Mouse (Mus musculus): ENCODE results near the gene Il1r1. TPM values are rescaled to one million over a fixed set of nuclear protein-coding genes. Genes with fewer than 3 reads are reported as not detected.

Gene Il1r1
- polyA plus RNA-seq, 1 experiment from 2014 or later = 9.2 TPM

DNA sequence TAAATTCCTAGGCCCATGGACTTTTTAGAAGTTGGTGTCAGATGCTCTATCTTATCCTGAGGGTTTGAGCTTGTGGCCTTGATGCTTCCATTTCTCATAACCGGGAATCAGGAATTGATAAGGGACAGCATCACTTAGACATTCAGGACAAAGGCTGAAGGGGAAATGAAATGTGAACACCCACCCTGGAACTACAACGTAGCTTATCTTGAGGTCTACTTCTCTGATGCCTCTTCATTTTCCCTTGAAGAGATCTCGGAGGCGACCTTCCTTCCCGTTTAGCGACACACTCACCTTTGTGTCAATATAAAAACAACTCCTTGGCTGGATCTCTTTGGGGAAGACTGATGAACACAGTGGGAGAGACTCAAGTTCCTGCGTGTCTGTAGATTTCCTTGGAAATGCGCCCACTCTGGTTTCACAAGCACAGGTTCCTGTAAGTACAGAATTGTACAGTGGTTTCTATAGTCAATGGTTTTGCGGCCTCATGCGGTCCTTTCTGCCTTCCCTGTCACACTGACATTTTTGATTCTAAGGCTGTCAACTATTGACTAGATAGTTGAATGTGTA is 46.7 kb downstream of the Il1r1 start:
- H3K4me1 ChIP-seq (replicated peaks) = peaks cover 22% of the 10 kb centered on the region
- ATAC-seq (ENCODE audit: low read depth) = no peak
- H3K27me3 ChIP-seq = peaks cover 20% of the 10 kb centered on the region
- no peaks in the 10 kb centered on the region for H3K36me3 ChIP-seq
- H3K9ac ChIP-seq = no peak overlapping the region
- DNase-seq = no peak
- H3K4me2 ChIP-seq = no peak overlapping the region
- H3K27ac ChIP-seq = no peak overlapping the region
- no peaks in the 10 kb centered on the region for H3K9me3 ChIP-seq (replicated peaks)
- WGBS (ENCODE audit: insufficient replicate concordance) = 59% methylated on average over 10 of the region's 10 CpGs
- no peak overlapping the region for H3K4me3 ChIP-seq (replicated peaks)

GRCm38 (mm10) chr1:40272204-40272603 is 47.3 kb downstream of the Il1r1 start:
- no peak for DNase-seq
- no peaks in the 10 kb centered on the region for H3K9me3 ChIP-seq (replicated peaks)
- 62% methylated on average over 3 of the region's 3 CpGs for WGBS (ENCODE audit: insufficient replicate concordance)
- no peak overlapping the region for H3K4me3 ChIP-seq (replicated peaks)
- no peak overlapping the region for H3K27ac ChIP-seq
- no peak overlapping the region for H3K9ac ChIP-seq
- no peak overlapping the region for H3K4me2 ChIP-seq
- no peak for ATAC-seq (ENCODE audit: low read depth)
- H3K27me3 ChIP-seq = 0 out of 2 replicates have a peak, but pooled peaks cover 14% of the 10 kb centered on the region
- no peaks in the 10 kb centered on the region; the same call in 1 of the 2 replicates for H3K36me3 ChIP-seq
- peaks cover 23% of the 10 kb centered on the region for H3K4me1 ChIP-seq (replicated peaks)

GRCm38 (mm10) chr1:40273491-40273890 is 48.6 kb downstream of the Il1r1 start:
- no peak for DNase-seq
- Histone ChIP-seq H3K4me1 (replicated peaks) (peaks cover 36% of the 10 kb centered on the region), H3K27ac (no peak overlapping the region), H3K36me3 (no peaks in the 10 kb centered on the region; the same call in 1 of the 2 replicates), H3K4me2 (no peak overlapping the region), H3K27me3 (0 out of 2 replicates have a peak, but pooled peaks cover 5% of the 10 kb centered on the region), H3K4me3 (replicated peaks) (no peak overlapping the region), H3K9me3 (replicated peaks) (no peaks in the 10 kb centered on the region), H3K9ac (no peak overlapping the region)
- WGBS (ENCODE audit: insufficient replicate concordance) = 67% methylated on average over 1 of the region's 1 CpGs
- no peak for ATAC-seq (ENCODE audit: low read depth)

GRCm38 (mm10) chr1:40275285-40276013 is 50.6 kb downstream of the Il1r1 start:
- H3K4me1 ChIP-seq (replicated peaks) = peaks cover 36% of the 10 kb centered on the region
- H3K9me3 ChIP-seq (replicated peaks) = no peaks in the 10 kb centered on the region
- H3K4me3 ChIP-seq (replicated peaks) = no peak overlapping the region
- ATAC-seq (ENCODE audit: low read depth) (no peak), DNase-seq (no peak)
- no peak overlapping the region for H3K9ac ChIP-seq
- H3K4me2 ChIP-seq = no peak overlapping the region
- H3K27ac ChIP-seq = no peak overlapping the region
- H3K36me3 ChIP-seq = peaks cover 5% of the 10 kb centered on the region
- 59% methylated on average over 10 of the region's 10 CpGs for WGBS (ENCODE audit: insufficient replicate concordance)
- H3K27me3 ChIP-seq = 0 out of 2 replicates have a peak, but pooled peaks cover under 1% of the 10 kb centered on the region

DNA sequence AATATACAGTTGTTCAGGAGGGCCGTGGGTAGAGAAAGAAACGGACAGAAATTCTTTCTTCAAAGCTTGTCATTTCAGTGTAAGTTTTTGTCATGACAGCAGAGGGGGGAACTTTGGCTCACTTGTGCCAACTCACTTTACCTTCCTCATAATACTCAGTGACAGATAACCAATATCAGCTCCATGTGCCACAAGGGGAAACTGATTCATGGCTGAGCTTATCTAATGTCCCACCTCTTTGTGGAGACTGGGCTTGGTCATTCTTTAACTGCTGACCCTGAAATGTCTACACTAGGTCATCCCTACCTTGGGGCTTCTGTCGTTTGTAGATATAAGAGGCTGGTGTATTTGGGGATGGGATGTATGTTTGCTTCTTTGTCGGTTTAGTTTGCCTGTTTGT is 53.1 kb downstream of the Il1r1 start:
- no peak overlapping the region for H3K4me2 ChIP-seq

DNA sequence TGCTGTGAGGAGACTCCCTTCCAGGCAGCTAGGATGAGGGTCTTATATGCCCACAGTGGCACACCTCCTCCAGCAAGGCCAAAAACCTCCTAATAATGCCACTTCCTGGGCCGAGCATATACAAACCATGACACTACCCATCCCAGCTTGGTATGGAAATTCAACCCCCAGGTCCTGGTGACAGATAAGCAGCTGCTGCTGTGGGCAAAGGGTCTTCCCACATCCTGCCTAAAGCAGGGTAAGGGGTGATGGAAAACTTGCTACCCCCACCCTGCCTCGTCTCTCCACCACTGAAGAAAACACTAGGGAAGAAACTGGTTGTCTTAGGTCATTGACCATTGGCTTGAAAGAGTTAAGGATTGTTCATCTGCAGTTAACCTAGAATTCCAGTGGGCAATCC is 53.8 kb downstream of the Il1r1 start:
- DNase-seq (no peak), ATAC-seq (ENCODE audit: low read depth) (no peak)
- H3K27ac ChIP-seq = no peak overlapping the region
- no peak overlapping the region for H3K4me2 ChIP-seq
- 44% methylated on average over 2 of the region's 2 CpGs for WGBS (ENCODE audit: insufficient replicate concordance)
- H3K9ac ChIP-seq = no peak overlapping the region
- H3K9me3 ChIP-seq (replicated peaks) = no peaks in the 10 kb centered on the region
- H3K4me3 ChIP-seq (replicated peaks) = no peak overlapping the region
- H3K36me3 ChIP-seq = peaks cover 9% of the 10 kb centered on the region
- H3K4me1 ChIP-seq (replicated peaks) = peaks cover 25% of the 10 kb centered on the region
- H3K27me3 ChIP-seq = no peaks in the 10 kb centered on the region

More for the DNA sequence above, 53.1 kb downstream of the Il1r1 start:
- ATAC-seq (ENCODE audit: low read depth) = no peak
- no peak overlapping the region for H3K27ac ChIP-seq
- H3K27me3 ChIP-seq = no peaks in the 10 kb centered on the region
- no peak for DNase-seq
- H3K36me3 ChIP-seq = peaks cover 8% of the 10 kb centered on the region
- H3K4me3 ChIP-seq (replicated peaks) = no peak overlapping the region
- 52% methylated on average over 4 of the region's 4 CpGs for WGBS (ENCODE audit: insufficient replicate concordance)
- H3K9ac ChIP-seq = no peak overlapping the region
- H3K9me3 ChIP-seq (replicated peaks) = no peaks in the 10 kb centered on the region
- H3K4me1 ChIP-seq (replicated peaks) = peaks cover 24% of the 10 kb centered on the region

DNA sequence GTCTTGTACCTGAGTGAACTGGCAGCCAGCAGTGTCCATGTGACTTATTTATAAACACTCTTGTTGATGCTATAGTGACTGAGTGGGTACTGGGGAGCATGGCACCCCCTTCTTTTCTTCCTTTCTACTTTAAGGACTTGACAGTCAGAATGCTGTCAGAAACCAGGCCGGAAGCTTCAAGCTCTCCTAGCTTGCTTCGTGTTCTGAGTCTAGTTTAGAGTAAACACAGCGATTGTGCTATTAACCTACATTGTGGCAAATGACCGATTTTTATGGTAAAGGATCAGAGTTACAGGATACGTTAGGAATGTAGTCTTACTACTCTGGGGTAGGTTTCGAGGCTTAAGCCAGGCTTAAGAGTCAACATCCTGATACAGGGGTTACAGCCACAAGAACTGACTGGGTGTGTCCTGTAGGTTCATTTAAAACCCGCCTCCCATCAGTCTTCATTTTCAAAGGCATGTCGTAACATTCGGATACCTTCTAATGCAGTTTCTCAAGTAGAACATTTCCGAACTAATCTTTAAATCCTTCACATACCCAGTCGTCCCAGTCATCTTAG is 54.4 kb downstream of the Il1r1 start:
- Histone ChIP-seq H3K4me3 (replicated peaks) (no peak overlapping the region), H3K27ac (no peak overlapping the region), H3K27me3 (no peaks in the 10 kb centered on the region), H3K9me3 (replicated peaks) (no peaks in the 10 kb centered on the region), H3K4me2 (no peak overlapping the region), H3K36me3 (peaks cover 9% of the 10 kb centered on the region), H3K4me1 (replicated peaks) (peaks cover 28% of the 10 kb centered on the region), H3K9ac (no peak overlapping the region)
- 65% methylated on average over 11 of the region's 11 CpGs for WGBS (ENCODE audit: insufficient replicate concordance)
- no peak for DNase-seq
- no peak for ATAC-seq (ENCODE audit: low read depth)

- Histone ChIP-seq H3K9me3 (replicated peaks) (no peaks in the 10 kb centered on the region), H3K36me3 (peaks cover 9% of the 10 kb centered on the region), H3K9ac (no peak overlapping the region), H3K4me3 (replicated peaks) (no peak overlapping the region), H3K4me2 (no peak overlapping the region), H3K27me3 (no peaks in the 10 kb centered on the region), H3K4me1 (replicated peaks) (peaks cover 33% of the 10 kb centered on the region), H3K27ac (no peak overlapping the region)
- 57% methylated on average over 4 of the region's 4 CpGs for WGBS (ENCODE audit: insufficient replicate concordance)
- ATAC-seq (ENCODE audit: low read depth) (no peak), DNase-seq (no peak)
Observed at GRCm38 (mm10) chr1:40281950-40282349, 57.1 kb downstream of the Il1r1 start.

GRCm38 (mm10) chr1:40282394-40282793 is 57.5 kb downstream of the Il1r1 start:
- Histone ChIP-seq H3K4me3 (replicated peaks) (no peak overlapping the region), H3K9me3 (replicated peaks) (no peaks in the 10 kb centered on the region), H3K4me1 (replicated peaks) (peaks cover 30% of the 10 kb centered on the region), H3K27me3 (no peaks in the 10 kb centered on the region), H3K27ac (no peak overlapping the region), H3K36me3 (peaks cover 9% of the 10 kb centered on the region), H3K4me2 (no peak overlapping the region), H3K9ac (no peak overlapping the region)
- ATAC-seq (ENCODE audit: low read depth) = no peak
- no peak for DNase-seq
- WGBS (ENCODE audit: insufficient replicate concordance) = 60% methylated on average over 3 of the region's 3 CpGs

GRCm38 (mm10) chr1:40283995-40284394 is 59.1 kb downstream of the Il1r1 start:
- peaks cover 14% of the 10 kb centered on the region for H3K4me1 ChIP-seq (replicated peaks)
- DNase-seq = no peak
- WGBS (ENCODE audit: insufficient replicate concordance) = 18% methylated on average over 5 of the region's 5 CpGs
- no peak overlapping the region for H3K9ac ChIP-seq
- no peak for ATAC-seq (ENCODE audit: low read depth)
- H3K27ac ChIP-seq = no peak overlapping the region
- H3K36me3 ChIP-seq = peaks cover 6% of the 10 kb centered on the region
- no peak overlapping the region for H3K4me3 ChIP-seq (replicated peaks)
- no peaks in the 10 kb centered on the region for H3K9me3 ChIP-seq (replicated peaks)
- H3K4me2 ChIP-seq = no peak overlapping the region
- H3K27me3 ChIP-seq = no peaks in the 10 kb centered on the region

DNA sequence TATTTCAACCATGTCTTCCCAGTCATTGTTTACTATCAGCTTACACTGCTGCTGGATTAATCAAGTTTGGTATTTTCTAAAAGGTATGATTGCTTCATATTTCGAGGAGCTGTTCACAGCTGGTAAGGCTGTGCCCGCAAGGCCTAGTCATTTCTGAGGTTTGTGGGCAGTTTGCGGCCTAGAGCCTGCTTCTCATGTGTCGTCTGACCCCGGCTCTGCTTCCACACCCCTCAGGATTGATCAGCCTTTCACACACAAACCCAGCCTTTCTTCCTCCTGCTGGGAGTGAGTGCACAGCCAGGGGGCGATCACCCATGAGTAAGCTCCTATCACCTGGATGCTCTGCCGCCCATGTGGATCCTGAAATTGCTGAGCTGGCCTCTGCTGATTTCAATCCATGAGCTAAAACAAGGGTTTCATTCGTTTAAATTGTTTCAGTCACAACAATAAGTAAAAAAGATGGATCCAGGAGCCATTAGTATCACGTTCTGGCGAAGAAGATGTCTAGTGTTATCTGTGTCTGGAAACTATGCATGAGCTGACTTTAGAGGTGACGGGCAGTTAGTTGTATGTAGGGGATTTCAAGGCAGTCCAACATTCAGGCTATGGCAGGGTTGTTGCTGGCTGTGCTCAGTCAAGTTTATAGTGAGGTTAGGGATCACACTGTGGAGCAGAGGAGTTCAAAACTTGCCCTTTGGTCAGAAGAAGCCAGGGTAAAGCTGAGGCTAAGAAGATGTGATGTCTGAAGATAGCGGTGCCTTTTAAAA is 65.8 kb downstream of the Il1r1 start:
- H3K9ac ChIP-seq = no peak overlapping the region
- ATAC-seq (ENCODE audit: low read depth) = no peak
- no peak overlapping the region for H3K27ac ChIP-seq
- H3K9me3 ChIP-seq (replicated peaks) = no peaks in the 10 kb centered on the region
- no peak overlapping the region for H3K4me3 ChIP-seq (replicated peaks)
- no peak for DNase-seq
- no peaks in the 10 kb centered on the region for H3K27me3 ChIP-seq
- no peaks in the 10 kb centered on the region for H3K36me3 ChIP-seq
- 59% methylated on average over 12 of the region's 12 CpGs for WGBS (ENCODE audit: insufficient replicate concordance)
- H3K4me1 ChIP-seq (replicated peaks) = no peaks in the 10 kb centered on the region
- H3K4me2 ChIP-seq = no peak overlapping the region

Measured in liver, embryonic 13.5 days (tissue).